Mouse (Mus musculus) retina, postnatal 1 day (tissue): Measurements from ENCODE around the gene Capns1.
"Not testable (repeated sequence)": the region's sequence is repeated elsewhere in the genome, so short reads cannot be mapped to it uniquely, and the experiment has no call there.

Experiments
- DNase-seq: peaks from one replicate; pipeline ENCODE4 v3.0.0-alpha.2; 2012

Gene Capns1

GRCm38 (mm10) chr7:30202895-30203690, 4.5 kb upstream of the Capns1 start:
- DNase-seq, result no peak

GRCm38 (mm10) chr7:30200661-30201060, 2.0 kb upstream of the Capns1 start:
- DNase-seq, result not testable (repeated sequence)

DNA sequence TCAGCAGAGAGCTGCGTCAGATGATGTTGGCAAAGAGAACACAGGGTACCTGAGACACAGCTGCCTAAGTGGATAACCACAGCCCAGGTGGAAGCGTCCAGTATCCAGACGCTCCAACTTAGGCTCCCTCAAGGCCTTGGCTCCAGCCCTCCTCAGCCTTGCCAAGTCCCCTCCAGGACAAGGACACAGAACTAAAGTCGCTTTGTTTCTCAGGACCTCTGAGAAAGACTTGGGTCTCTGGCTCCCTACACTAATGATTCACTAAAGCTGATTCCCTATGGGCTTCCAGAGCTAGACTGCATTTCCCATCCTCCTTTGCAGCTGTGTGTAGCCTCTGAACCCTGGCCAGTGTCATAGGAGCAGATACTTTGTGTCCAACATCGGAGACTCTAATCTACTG, 1.6 kb upstream of the Capns1 start:
- DNase-seq, result no peak

- DNase-seq, result no peak
These were observed 1.0 kb upstream of the Capns1 start for GRCm38 (mm10) chr7:30199498-30200139.

DNA sequence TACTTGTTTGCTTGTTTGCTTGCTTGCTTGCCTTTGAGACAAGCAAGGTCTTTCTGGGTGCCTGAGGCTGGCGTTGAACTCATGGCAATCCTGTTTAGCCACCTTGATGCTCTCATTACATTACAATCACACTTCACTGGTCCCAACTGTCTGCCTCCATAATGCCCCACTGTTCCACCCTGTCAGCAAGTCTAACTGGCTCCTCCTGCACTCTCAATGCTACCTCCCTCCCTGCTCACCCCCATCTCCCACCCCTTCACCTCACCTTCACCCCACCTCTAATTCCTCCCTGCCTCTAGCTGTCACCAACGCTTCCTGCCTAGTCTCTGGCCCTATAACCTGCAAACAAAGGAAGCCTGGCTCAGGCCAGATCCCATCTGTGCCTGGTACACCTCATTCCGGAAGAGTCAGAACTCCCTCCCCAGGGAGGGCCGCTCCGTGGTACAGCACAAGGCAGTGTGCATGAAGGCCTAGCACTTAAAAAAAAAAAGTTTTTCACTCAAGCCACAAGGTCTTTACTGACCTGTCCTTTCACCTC, 950 bp downstream of the Capns1 start:
- no peak for DNase-seq

DNA sequence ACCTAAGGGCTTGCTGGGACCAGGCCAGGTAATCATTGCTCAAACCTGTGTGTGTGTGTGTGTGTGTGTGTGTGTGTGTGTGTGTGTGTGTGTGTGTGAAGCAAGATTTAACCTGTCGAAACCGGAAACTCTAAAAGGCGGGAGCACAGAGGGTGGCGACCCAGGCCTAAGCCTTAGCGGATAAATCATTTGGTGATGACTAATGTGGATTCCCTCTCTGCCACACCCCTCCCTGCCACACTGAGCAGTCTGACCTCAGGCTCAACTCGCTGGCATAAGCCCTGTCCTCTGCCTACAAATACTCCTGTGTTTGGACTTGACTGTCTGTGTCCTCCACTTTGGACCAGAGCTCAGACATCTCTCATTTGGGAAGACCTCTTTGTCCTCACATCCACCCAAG, 2.4 kb downstream of the Capns1 start:
- no peak for DNase-seq

DNA sequence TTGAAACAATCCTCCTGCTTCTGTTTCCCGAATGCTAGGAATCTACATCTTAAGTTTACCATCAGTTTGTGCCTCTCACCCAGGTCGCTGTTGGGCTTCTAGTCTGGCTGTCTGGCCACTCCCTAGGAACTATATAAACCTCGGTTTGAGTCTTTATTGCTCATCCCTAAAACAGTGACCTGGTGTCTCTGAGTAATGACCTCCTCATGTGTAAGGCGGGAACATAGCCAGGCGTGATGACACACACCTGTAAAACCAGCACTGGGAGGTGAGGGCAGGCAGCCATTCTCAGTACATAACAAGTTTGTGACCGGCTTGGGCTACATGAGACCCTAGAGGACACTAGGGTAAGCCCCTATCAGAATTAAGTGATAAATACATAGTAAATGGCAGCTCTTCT, 3.1 kb downstream of the Capns1 start:
- DNase-seq, result no peak

- peak; percentile 96 for DNase-seq
These were observed 3.7 kb downstream of the Capns1 start for GRCm38 (mm10) chr7:30194884-30195283.

DNA sequence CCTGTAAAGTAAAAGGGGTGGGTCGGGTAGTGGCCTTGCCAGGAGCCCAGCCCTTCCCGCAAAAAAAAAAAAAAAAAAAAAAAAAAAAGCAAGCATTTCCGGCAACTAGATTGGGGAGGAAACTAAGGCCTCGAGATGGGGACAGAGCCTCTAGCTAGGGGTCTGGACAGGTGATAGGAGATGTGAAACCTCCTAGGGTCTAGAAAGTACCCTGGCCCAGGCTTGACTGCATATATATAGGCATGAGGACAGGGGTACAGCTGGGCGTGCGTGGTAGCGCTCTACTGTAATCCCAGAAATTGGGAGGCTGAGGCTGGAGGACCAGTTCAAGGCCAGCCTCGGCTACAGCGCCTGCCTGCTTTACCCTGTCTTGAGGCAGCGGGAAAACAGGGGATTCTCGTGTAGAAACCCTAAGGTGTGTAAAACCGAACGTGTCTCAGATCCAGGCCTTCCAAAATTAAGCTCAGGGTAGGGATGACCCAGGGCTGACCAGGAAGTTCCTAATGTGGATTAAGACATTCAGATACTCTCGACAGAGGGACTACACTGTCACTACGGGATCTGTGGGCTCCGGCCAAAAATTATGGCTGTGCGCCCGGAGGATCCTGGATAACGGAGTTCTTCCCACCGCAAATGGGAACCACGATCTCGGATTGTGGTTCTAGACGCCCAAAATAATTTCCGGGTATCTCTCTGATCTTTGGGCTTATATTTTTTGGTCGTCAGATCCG, 4.3 kb downstream of the Capns1 start:
- no peak for DNase-seq

- peak; percentile 78 for DNase-seq
These were observed 5.0 kb downstream of the Capns1 start for GRCm38 (mm10) chr7:30193581-30194100.

DNA sequence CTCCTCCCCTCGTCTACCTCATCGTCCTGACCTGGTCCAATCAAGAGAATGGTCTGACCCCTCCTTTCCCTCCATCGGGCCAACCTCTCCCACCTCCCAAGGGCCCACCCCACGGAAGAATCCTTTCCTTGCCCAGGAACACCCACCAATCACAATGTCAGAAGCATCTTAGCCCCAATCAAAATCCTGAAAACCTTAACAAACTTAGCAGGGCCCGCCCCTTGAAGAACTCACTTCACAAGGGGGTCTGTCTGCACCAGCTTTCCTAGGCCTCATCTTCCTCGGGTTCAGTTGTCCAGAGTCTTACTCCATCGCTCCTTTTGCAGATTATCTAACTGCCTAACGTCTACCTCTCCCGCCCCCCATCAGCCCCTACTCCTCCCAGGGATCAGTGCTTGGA, 5.6 kb downstream of the Capns1 start:
- no peak for DNase-seq

GRCm38 (mm10) chr7:30192088-30192487, 6.5 kb downstream of the Capns1 start:
- DNase-seq, result no peak

DNA sequence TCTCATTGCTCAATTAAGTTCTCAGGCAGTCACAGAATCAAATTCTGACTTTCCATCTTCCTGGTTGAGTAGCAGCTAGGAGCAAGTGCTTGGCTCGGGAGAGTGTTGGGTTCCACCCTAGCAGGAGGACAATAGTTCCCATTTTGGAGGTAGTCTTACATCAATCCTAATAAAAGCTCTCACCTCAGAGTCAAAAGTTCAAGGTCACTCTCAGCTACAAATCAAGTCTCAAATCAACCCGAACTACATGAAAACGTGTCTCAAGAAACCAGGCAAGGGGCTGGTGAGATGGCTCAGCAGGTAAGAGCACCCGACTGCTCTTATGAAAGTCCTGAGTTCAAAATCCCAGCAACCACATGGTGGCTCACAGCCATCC, 9.5 kb downstream of the Capns1 start:
- DNase-seq, result no peak

- no peak for DNase-seq
These were observed 10.1 kb downstream of the Capns1 start for GRCm38 (mm10) chr7:30188344-30189115.

GRCm38 (mm10) chr7:30184641-30185348, 13.8 kb downstream of the Capns1 start:
- no peak for DNase-seq

GRCm38 (mm10) chr7:30183879-30184289, 14.7 kb downstream of the Capns1 start, which contains the start of gene Cox7a1:
TSS of gene Cox7a1 (plus strand) at chr7:30184144.
- DNase-seq, result peak; percentile 93

GRCm38 (mm10) chr7:30183189-30183588, 15.4 kb downstream of the Capns1 start:
- not testable (repeated sequence) for DNase-seq

DNA sequence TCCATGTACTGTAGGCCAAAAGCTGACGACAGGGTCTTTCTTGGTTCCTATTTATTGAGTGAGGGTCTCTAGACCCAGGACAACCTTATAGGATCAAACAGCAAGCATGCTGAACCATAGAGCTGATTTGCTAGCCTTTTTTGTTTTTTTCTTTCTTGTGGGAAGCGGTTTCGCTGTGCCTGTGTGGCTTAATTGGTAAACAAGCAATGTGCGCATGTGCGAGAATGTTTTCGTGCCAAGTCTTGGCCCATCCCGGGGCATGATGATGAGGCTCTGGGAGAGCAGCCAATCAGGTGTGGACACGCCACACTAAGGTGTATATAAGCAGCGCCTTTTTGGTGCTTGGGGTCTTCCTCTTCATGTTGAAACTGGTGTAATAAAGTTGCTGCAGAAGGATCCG, 16.7 kb downstream of the Capns1 start:
- DNase-seq, result not testable (repeated sequence)

DNA sequence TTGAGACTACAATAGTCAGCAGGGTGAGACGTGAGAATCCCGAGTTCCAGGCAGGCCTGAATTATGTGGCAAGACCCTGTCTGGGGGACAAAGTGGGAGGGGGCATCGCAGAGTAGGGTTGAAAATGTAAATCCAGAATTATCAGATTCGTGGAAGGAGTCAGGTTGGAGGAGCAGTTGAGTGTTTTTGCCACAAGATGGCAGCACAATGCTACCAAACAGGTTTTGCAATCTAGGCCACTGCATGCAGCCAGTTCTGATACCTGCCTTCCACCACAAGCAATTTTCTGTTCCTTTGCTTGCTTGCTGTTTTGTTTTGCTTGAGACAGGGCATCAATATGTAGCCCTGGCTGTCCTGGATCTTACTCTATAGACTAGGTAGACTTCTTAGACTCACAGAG, 17.3 kb downstream of the Capns1 start:
- DNase-seq, result peak; percentile 85

DNA sequence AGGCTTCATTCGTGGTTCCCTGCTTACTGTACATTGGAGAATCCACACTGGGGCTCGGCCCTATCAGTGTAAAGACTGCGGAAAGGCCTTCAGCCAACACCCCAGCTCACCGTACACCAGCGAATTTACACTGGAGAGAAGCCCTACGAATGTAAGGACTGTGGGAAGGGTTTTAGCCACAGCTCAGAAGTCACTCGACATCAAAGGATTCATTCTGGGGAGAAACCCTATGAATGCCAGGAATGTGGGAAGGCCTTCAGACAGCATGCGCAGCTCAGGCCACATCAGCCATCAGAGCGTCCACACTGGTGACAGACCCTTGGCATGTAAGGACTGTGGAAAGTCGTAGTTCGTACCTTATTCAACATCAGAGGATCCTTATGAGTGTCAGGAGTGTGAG, 20.4 kb downstream of the Capns1 start:
- DNase-seq, result no peak

- DNase-seq, result no peak
These were observed 22.1 kb downstream of the Capns1 start for GRCm38 (mm10) chr7:30176474-30176873.
